Mouse (Mus musculus): ENCODE results near the gene Erbb2. TPM values are rescaled to one million over a fixed set of nuclear protein-coding genes. Genes with fewer than 3 reads are reported as not detected.

Gene Erbb2
- polyA plus RNA-seq, 1 experiment from 2014 or later, result 47.4 TPM

- H3K9me3 ChIP-seq, result no peaks in the 10 kb centered on the region
- no peak for ATAC-seq (ENCODE audit: insufficient number of reproducible peaks, insufficient read depth, low FRiP score, low TSS enrichment)
Observed at GRCm38 (mm10) chr11:98477011-98477701, 64.9 kb downstream of the Erbb2 start.

GRCm38 (mm10) chr11:98479026-98479939 is 67.0 kb downstream of the Erbb2 start:
- Histone ChIP-seq H3K4me3 (no peak overlapping the region), H3K9ac (no peak overlapping the region), H3K4me2 (replicated peaks) (no peak overlapping the region), H3K9me3 (no peaks in the 10 kb centered on the region), H3K27ac (no peak overlapping the region), H3K27me3 (no peaks in the 10 kb centered on the region), H3K4me1 (peaks cover under 1% of the 10 kb centered on the region; the same call in 1 of the 2 replicates), H3K36me3 (no peaks in the 10 kb centered on the region)
- 57% methylated on average over 13 of the region's 13 CpGs for WGBS
- no peak for ATAC-seq (ENCODE audit: insufficient number of reproducible peaks, insufficient read depth, low FRiP score, low TSS enrichment)

More at GRCm38 (mm10) chr11:98477011-98477701, 64.9 kb downstream of the Erbb2 start:
- no peaks in the 10 kb centered on the region for H3K27me3 ChIP-seq
- no peak overlapping the region for H3K4me3 ChIP-seq
- H3K4me1 ChIP-seq, result peaks cover 7% of the 10 kb centered on the region; the same call in 1 of the 2 replicates
- H3K36me3 ChIP-seq, result no peaks in the 10 kb centered on the region
- WGBS, result 74% methylated on average over 13 of the region's 14 CpGs
- H3K4me2 ChIP-seq (replicated peaks), result no peak overlapping the region
- no peak overlapping the region for H3K27ac ChIP-seq
- H3K9ac ChIP-seq, result no peak overlapping the region

GRCm38 (mm10) chr11:98479940-98480497 is 67.7 kb downstream of the Erbb2 start:
- Histone ChIP-seq H3K4me3 (no peak overlapping the region), H3K9me3 (no peaks in the 10 kb centered on the region), H3K27ac (no peak overlapping the region), H3K9ac (no peak overlapping the region), H3K4me2 (replicated peaks) (no peak overlapping the region), H3K4me1 (no peaks in the 10 kb centered on the region), H3K36me3 (no peaks in the 10 kb centered on the region), H3K27me3 (no peaks in the 10 kb centered on the region)
- ATAC-seq (ENCODE audit: insufficient number of reproducible peaks, insufficient read depth, low FRiP score, low TSS enrichment), result no peak
- 84% methylated on average over 12 of the region's 12 CpGs for WGBS

DNA sequence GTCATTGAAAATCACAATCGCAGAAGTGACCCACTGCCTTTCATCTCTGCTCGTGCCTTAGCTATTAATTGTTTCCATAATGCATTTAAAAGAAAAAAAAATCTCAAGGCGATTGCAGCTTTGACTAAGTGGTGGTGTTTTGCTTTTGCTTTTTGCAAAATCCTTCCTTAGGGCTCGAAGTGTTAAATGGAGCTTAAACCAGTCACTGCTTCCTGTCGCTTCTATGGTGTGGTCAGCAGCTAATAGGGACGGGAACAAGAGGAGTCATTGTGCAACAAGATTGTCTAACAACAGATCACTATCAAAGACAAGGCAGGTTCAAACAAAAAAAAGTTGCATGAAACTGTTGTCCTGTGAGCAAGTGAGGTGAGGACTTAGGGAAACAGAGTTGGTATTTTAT is 69.0 kb downstream of the Erbb2 start:
- H3K4me2 ChIP-seq (replicated peaks), result no peak overlapping the region
- H3K9ac ChIP-seq, result no peak overlapping the region
- ATAC-seq (ENCODE audit: insufficient number of reproducible peaks, insufficient read depth, low FRiP score, low TSS enrichment), result no peak
- no peak overlapping the region for H3K27ac ChIP-seq
- no peaks in the 10 kb centered on the region for H3K4me1 ChIP-seq
- H3K36me3 ChIP-seq, result no peaks in the 10 kb centered on the region
- H3K9me3 ChIP-seq, result no peaks in the 10 kb centered on the region
- H3K27me3 ChIP-seq, result no peaks in the 10 kb centered on the region
- WGBS, result 38% methylated on average over 6 of the region's 6 CpGs
- H3K4me3 ChIP-seq, result no peak overlapping the region

DNA sequence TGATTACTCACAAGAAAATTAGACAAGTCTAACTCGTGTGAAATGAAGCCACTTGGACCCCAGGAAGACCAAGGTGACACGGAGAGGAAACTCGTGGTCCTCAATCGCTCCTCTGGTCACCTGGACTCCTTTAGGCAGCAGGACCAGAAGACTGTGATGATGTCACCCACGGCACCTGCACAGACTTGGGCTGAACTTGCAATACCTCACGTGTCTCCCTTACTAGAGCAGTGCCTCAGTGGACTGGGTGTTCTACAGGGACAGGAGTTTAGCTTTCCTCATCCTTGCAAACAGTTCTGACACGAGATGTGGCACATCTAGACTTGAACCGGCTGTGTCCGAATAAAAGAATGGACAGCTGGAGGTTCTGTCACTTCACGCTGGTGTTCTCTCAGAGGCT is 69.8 kb downstream of the Erbb2 start:
- Histone ChIP-seq H3K9ac (no peak overlapping the region), H3K36me3 (no peaks in the 10 kb centered on the region), H3K4me2 (replicated peaks) (no peak overlapping the region), H3K27me3 (no peaks in the 10 kb centered on the region), H3K4me3 (no peak overlapping the region), H3K4me1 (no peaks in the 10 kb centered on the region), H3K27ac (no peak overlapping the region), H3K9me3 (no peaks in the 10 kb centered on the region)
- WGBS, result 84% methylated on average over 10 of the region's 10 CpGs
- no peak for ATAC-seq (ENCODE audit: insufficient number of reproducible peaks, insufficient read depth, low FRiP score, low TSS enrichment)

DNA sequence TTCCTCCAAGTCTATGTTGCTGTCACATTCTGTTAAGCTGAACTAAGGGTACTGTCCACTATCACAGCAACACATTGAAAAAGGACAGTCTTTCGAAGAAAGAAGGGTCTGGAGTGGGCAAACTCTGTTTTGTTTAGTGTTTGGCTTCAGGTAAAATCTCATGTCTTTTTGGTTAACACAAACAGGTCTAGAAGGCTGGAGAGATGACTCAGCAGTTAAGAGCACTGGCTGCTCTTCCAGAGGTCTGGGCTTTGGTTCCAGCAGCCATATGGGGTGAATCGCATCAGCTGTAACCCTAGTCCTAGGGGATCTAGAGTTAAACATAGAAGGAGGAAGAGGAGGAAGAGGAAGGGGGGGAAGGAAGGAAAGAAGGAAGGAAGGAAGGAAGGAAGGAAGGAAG is 73.5 kb downstream of the Erbb2 start:
- Histone ChIP-seq H3K4me2 (replicated peaks) (no peak overlapping the region), H3K4me1 (no peaks in the 10 kb centered on the region), H3K9me3 (no peaks in the 10 kb centered on the region), H3K27ac (no peak overlapping the region), H3K4me3 (no peak overlapping the region), H3K27me3 (no peaks in the 10 kb centered on the region), H3K36me3 (no peaks in the 10 kb centered on the region), H3K9ac (no peak overlapping the region)
- no peak for ATAC-seq (ENCODE audit: insufficient number of reproducible peaks, insufficient read depth, low FRiP score, low TSS enrichment)
- 89% methylated on average over 2 of the region's 2 CpGs for WGBS

Other genes starting within 250 kb of the Erbb2 start
- 71.6 and 80.7 TPM in 2 replicates for gene Med1, start 219.2 kb upstream of the Erbb2 start, polyA plus RNA-seq (2016; fragmentation: Nextera tagmentation; extraction: Ambion mirVana)
- 15.9 and 16.7 TPM in 2 replicates for gene Cdk12, start 209.4 kb upstream of the Erbb2 start, polyA plus RNA-seq (2016; fragmentation: Nextera tagmentation; extraction: Ambion mirVana)
- gene Neurod2, start 82.8 kb upstream of the Erbb2 start, polyA plus RNA-seq (2016; fragmentation: Nextera tagmentation; extraction: Ambion mirVana), result 0.27 and 0.61 TPM in 2 replicates
- gene Ppp1r1b, start 64.1 kb upstream of the Erbb2 start, polyA plus RNA-seq (2016; fragmentation: Nextera tagmentation; extraction: Ambion mirVana), result 0.39 and 1.0 TPM in 2 replicates
- gene Stard3, start 54.1 kb upstream of the Erbb2 start, polyA plus RNA-seq (2016; fragmentation: Nextera tagmentation; extraction: Ambion mirVana), result 39.6 and 47.6 TPM in 2 replicates
- gene Tcap, start 28.7 kb upstream of the Erbb2 start, polyA plus RNA-seq (2016; fragmentation: Nextera tagmentation; extraction: Ambion mirVana), result 1.5 and 1.7 TPM in 2 replicates
- gene Pnmt, start 26.0 kb upstream of the Erbb2 start, polyA plus RNA-seq (2016; fragmentation: Nextera tagmentation; extraction: Ambion mirVana), result 0.33 TPM in 1 of 2 replicates, not detected in the other
- gene Pgap3, start 12.0 kb upstream of the Erbb2 start, polyA plus RNA-seq (2016; fragmentation: Nextera tagmentation; extraction: Ambion mirVana), result 9.8 and 10.4 TPM in 2 replicates
- gene Mien1, start 26.5 kb downstream of the Erbb2 start, polyA plus RNA-seq (2016; fragmentation: Nextera tagmentation; extraction: Ambion mirVana), result 78.4 and 85.6 TPM in 2 replicates
- 7.3 and 7.7 TPM in 2 replicates for gene Grb7, start 33.9 kb downstream of the Erbb2 start, polyA plus RNA-seq (2016; fragmentation: Nextera tagmentation; extraction: Ambion mirVana)
- 0.24 and 0.47 TPM in 2 replicates for gene Ikzf3, start 133.6 kb downstream of the Erbb2 start, polyA plus RNA-seq (2016; fragmentation: Nextera tagmentation; extraction: Ambion mirVana)
- gene Zpbp2, start 138.6 kb downstream of the Erbb2 start, polyA plus RNA-seq (2016; fragmentation: Nextera tagmentation; extraction: Ambion mirVana), result not detected in 2 replicates
- gene Ormdl3, start 174.9 kb downstream of the Erbb2 start, polyA plus RNA-seq (2016; fragmentation: Nextera tagmentation; extraction: Ambion mirVana), result 62.8 and 64.2 TPM in 2 replicates
- gene Lrrc3c, start 185.8 kb downstream of the Erbb2 start, polyA plus RNA-seq (2016; fragmentation: Nextera tagmentation; extraction: Ambion mirVana), result not detected in 2 replicates
- 1.1 TPM in 2 replicates for gene Gm12355, start 213.2 kb downstream of the Erbb2 start, polyA plus RNA-seq (2016; fragmentation: Nextera tagmentation; extraction: Ambion mirVana)
- gene Gsdma3, start 213.9 kb downstream of the Erbb2 start, polyA plus RNA-seq (2016; fragmentation: Nextera tagmentation; extraction: Ambion mirVana), result not detected in 2 replicates
- not detected in 2 replicates for gene Gsdma2, start 234.3 kb downstream of the Erbb2 start, polyA plus RNA-seq (2016; fragmentation: Nextera tagmentation; extraction: Ambion mirVana)

Measured in embryonic facial prominence, embryonic 12.5 days (tissue).